Mouse (Mus musculus) neural tube, embryonic 14.5 days (tissue): Measurements from ENCODE around the gene Stim2. TPM values are rescaled to one million over a fixed set of nuclear protein-coding genes. Genes with fewer than 3 reads are reported as not detected.

ENCODE experiments used
- ATAC-seq: fragments of 200-750 bp; cut with Nextera tagmentation; 2 replicates; pipeline ENCODE4 v1.8.0; 2017; ENCODE audit warnings: low read depth, mild to moderate bottlenecking, moderate TSS enrichment, moderate library complexity
- H3K27ac ChIP-seq: fragments of 300-500 bp; sonication (generic); 2 replicates; pipeline ENCODE4 v1.5.1; 2014; ENCODE audit warnings: low read depth, mild to moderate bottlenecking, control low read depth, low read length, moderate library complexity, mixed read lengths
- H3K27me3 ChIP-seq: fragments of 300-500 bp; sonication (generic); 2 replicates; pipeline ENCODE4 v1.6.1; 2014; ENCODE audit warnings: low read length; ENCODE audit not compliant: control insufficient read depth, insufficient read depth
- H3K36me3 ChIP-seq: fragments of 300-500 bp; sonication (generic); 2 replicates; pipeline ENCODE4 v1.6.1; 2014; ENCODE audit warnings: low read length, mixed read lengths; ENCODE audit not compliant: control insufficient read depth, insufficient read depth
- H3K4me1 ChIP-seq: fragments of 300-500 bp; sonication (generic); 2 replicates; pipeline ENCODE4 v1.6.1; 2014; ENCODE audit warnings: low read length; ENCODE audit not compliant: control insufficient read depth, insufficient read depth
- H3K4me2 ChIP-seq: fragments of 300-500 bp; sonication (generic); 2 replicates; pipeline ENCODE4 v1.6.1; 2014; ENCODE audit warnings: mild to moderate bottlenecking, low read depth, low read length, control low read depth
- H3K4me3 ChIP-seq: fragments of 300-500 bp; sonication (generic); 2 replicates; pipeline ENCODE4 v1.5.1; 2014; ENCODE audit warnings: low read depth, low read length, control low read depth, mixed read lengths
- H3K9ac ChIP-seq: fragments of 300-500 bp; sonication (generic); replicated peaks from 2 replicates; pipeline ENCODE4 v1.6.1; 2014; ENCODE audit warnings: low read depth, mild to moderate bottlenecking, control low read depth, low read length, mixed read lengths
- H3K9me3 ChIP-seq: fragments of 300-500 bp; sonication (generic); 2 replicates; pipeline ENCODE4 v1.6.1; 2016; ENCODE audit warnings: low read length; ENCODE audit not compliant: control insufficient read depth
- WGBS: fragments of 180-500 bp; shearing (Covaris S2); extraction: QIAGEN DNeasy Blood & Tissue Kit; methylation state at CpG from one replicate; pipeline ENCODE4 v1.1.7; 2014; 5-methylcytosine and 5-hydroxymethylcytosine counted together
- polyA plus RNA-seq: library from polyadenylated mRNA; unstranded; fragments of >200 nt; fragmentation: Nextera tagmentation; extraction: Ambion mirVana; gene quantifications from 2 replicates; pipeline ENCODE4 v1.2.1, GENCODE M21; 2014

The Stim2 gene
- polyA plus RNA-seq, 1 experiment from 2014 or later, result 30.6 TPM

DNA sequence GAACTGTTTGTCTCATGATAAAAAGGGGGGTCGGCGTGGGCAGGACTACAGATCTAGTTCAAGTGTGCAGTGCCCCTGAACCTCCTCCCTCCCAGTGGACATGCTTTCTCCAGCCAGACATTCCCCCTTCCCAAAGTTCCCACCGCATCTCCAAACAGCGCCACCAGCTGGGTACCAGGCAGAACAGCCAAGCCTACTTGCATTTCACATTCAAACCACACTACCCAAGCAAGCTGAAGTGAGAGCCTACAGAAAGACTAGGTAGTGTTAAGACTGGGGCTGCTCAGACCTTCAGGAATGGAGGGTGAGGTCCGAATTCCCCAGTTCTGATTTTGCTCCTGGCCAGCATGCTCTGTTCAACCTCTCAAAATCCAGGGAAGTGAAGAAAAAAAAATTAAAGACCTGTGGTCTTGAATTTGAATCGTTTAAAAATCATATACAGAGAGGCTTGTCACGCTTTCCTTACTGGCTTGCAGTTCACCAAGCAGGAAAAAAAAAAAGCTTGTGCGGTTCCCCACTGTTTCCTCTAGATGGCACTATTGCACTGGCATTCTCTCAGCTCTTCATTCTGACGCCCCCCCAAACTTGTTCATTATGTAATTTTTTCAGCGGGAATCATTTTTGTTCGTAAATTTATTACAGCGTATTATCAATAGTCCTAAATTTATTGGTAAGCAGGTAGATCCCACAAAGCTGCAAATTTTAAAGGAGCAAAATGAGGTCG, 156.4 kb downstream of the Stim2 start:
- Histone ChIP-seq H3K36me3 (no peaks in the 10 kb centered on the region), H3K9me3 (no peaks in the 10 kb centered on the region), H3K4me2 (peak overlapping the region; percentile 41), H3K4me1 (peaks cover 12% of the 10 kb centered on the region), H3K27ac (0 out of 2 replicates have a peak overlapping the region, but pooled peaks have one; percentile 25), H3K27me3 (no peaks in the 10 kb centered on the region), H3K9ac (0 out of 2 replicates have a peak overlapping the region, but pooled peaks have one; percentile 12), H3K4me3 (peak overlapping the region; percentile 15; the same call in 1 of the 2 replicates)
- ATAC-seq, result peak; percentile 39; the same call in 1 of the 2 replicates
- 22% methylated on average over 13 of the region's 13 CpGs for WGBS

DNA sequence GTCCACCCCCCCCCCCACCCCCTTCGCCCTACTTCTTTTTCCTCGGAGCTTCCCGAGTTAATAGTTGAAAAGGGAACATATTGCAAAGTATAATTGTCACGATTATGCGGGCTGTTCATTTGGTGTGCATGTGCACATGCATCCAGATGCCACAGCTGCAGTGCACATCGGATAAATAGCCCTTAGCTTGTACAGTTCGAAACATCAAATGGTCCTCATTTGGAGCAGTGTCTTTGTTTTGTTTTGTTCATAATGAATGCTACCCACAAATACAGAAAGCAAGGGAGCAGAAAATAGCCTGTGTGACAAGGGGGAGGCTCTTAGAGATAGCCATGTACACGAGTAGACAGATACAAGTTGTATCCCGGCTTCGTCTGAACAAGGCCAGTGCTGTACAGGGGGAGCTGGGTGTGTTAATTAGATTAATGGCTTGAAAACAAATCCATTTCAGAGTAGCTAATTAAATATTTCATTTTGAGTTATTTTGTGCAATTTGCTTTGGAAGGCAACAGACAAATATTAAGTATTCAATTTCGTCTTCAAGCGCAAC, 157.0 kb downstream of the Stim2 start:
- H3K4me1 ChIP-seq, result peaks cover 13% of the 10 kb centered on the region
- whole genome bisulfite sequencing, result 29% methylated on average over 12 of the region's 12 CpGs
- H3K27me3 ChIP-seq, result no peaks in the 10 kb centered on the region
- H3K27ac ChIP-seq, result 0 out of 2 replicates have a peak overlapping the region, but pooled peaks have one; percentile 25
- 0 out of 2 replicates have a peak overlapping the region, but pooled peaks have one; percentile 12 for H3K9ac ChIP-seq
- ATAC-seq, result peak; percentile 65
- H3K36me3 ChIP-seq, result no peaks in the 10 kb centered on the region
- H3K4me3 ChIP-seq, result peak overlapping the region; percentile 15; the same call in 1 of the 2 replicates
- H3K9me3 ChIP-seq, result no peaks in the 10 kb centered on the region
- H3K4me2 ChIP-seq, result peak overlapping the region; percentile 41

DNA sequence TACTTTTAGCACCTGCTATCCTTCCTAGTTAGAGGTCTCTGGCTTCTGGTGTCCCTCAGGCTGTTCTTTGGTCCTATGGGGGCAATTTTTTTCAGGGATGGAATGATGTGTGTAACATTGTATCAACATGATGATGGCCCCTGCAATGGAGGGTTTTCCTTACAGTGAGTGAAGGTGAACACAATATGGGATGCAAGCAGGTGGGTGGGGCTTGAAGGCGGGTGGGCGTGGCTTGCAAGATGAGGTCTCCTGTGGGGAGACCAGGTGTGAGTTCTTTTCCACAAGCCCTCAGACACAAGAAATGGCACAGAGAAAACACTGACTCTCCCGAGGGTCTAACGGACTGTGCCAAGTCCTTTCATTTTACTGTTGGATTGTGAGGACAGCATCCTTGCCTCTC, 157.6 kb downstream of the Stim2 start:
- 79% methylated on average over 4 of the region's 4 CpGs for WGBS
- H3K36me3 ChIP-seq, result no peaks in the 10 kb centered on the region
- H3K27ac ChIP-seq, result no peak overlapping the region

DNA sequence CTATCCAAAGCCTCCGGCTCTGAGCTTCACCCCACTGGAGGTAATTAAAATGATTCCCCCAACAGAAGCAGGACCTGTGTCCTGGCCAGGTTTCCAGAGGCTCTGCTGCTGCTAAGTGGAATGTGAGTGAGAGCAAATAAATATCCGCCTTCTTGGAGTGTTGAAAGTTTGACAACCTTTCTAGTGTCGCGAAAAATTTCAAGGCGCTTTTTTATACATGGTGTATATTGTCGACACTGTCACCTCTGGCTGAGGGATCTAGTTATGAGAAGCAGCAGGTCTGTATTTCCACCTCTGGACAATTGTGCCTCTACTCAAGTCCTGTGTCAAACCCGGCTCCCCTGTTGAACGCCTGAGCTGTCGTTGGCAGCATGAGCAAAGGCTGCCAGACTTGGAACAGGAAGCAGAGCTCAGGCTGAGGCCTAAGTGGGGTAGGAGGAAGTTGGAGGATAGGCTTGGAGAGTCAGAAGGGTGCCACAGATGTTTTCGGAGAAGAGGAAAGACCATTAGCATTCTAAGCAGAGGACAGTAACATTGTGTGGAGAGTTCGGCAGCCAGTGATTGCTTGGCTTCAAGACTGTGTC, 158.7 kb downstream of the Stim2 start:
- H3K9me3 ChIP-seq, result no peaks in the 10 kb centered on the region
- no peak overlapping the region for H3K4me2 ChIP-seq
- 75% methylated on average over 11 of the region's 11 CpGs for WGBS
- H3K9ac ChIP-seq, result no peak overlapping the region
- no peak overlapping the region for H3K4me3 ChIP-seq
- H3K4me1 ChIP-seq, result peaks cover 13% of the 10 kb centered on the region
- H3K27me3 ChIP-seq, result no peaks in the 10 kb centered on the region
- H3K27ac ChIP-seq, result no peak overlapping the region
- no peak for ATAC-seq
- no peaks in the 10 kb centered on the region for H3K36me3 ChIP-seq

More for the DNA sequence above, 157.6 kb downstream of the Stim2 start:
- H3K27me3 ChIP-seq, result no peaks in the 10 kb centered on the region
- no peaks in the 10 kb centered on the region for H3K9me3 ChIP-seq
- H3K4me3 ChIP-seq, result no peak overlapping the region
- H3K4me1 ChIP-seq, result peaks cover 13% of the 10 kb centered on the region
- no peak for ATAC-seq
- no peak overlapping the region for H3K9ac ChIP-seq
- H3K4me2 ChIP-seq, result no peak overlapping the region; the same call in 1 of the 2 replicates

DNA sequence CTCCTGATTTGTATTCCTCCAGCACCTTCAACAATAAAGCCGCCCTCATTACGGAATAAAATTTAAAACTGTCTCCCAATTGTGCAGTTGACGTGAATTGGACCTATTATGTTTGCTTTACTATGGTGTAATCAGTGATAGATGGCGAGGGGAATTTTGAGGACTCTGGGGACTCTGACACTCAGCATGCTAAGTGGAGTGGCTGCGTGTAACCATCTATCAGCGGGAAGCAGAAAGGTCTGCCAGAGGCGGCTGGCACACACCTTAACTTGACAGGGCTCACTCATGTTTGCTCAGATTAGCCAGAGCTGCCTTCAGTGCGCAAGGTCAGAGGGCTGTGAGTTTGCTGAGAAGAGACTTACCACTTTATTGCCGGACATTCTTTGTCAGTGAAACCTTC, 159.9 kb downstream of the Stim2 start:
- H3K4me3 ChIP-seq, result no peak overlapping the region
- ATAC-seq, result peak; percentile 65
- no peaks in the 10 kb centered on the region for H3K36me3 ChIP-seq
- H3K9ac ChIP-seq, result no peak overlapping the region
- H3K27me3 ChIP-seq, result no peaks in the 10 kb centered on the region
- no peak overlapping the region for H3K27ac ChIP-seq
- peaks cover 13% of the 10 kb centered on the region for H3K4me1 ChIP-seq
- 15% methylated on average over 9 of the region's 9 CpGs for WGBS
- H3K4me2 ChIP-seq, result no peak overlapping the region
- H3K9me3 ChIP-seq, result no peaks in the 10 kb centered on the region

DNA sequence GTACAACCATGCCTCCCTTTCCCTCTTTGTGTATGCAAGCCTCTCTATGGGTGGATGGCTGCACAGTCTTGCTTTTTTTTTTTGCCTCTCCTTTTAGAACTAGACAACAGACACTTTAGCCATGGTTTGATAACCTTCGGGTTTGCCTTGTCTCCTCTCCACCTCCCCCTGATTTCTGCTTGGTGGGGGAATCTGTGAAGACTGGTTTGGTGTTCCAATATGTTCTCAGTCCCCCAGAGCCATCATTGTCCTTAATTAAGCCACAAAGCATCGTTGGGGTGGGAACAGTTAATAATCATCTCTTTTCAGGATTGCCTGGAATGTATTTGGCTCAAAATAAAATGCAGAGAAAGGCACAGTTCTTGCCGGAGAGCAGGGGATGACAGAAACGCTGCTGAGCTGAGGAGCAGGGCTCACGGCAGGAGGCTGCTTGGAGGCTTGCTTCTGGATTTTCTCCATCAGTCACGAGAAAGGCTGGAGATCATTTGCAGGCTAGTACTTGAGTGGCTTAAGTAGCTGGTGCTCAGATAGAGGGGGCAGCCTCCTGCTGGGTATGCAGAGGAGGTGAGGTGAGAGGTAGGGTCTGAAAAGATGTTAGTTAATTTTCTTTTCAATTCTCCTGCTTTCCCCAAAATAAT, 161.0 kb downstream of the Stim2 start:
- Histone ChIP-seq H3K9me3 (no peaks in the 10 kb centered on the region), H3K36me3 (no peaks in the 10 kb centered on the region), H3K27ac (peak overlapping the region; percentile 60), H3K4me3 (no peak overlapping the region), H3K4me2 (peak overlapping the region; percentile 11; the same call in 1 of the 2 replicates), H3K4me1 (peaks cover 13% of the 10 kb centered on the region), H3K9ac (no peak overlapping the region), H3K27me3 (no peaks in the 10 kb centered on the region)
- ATAC-seq, result no peak
- whole genome bisulfite sequencing, result 5% methylated on average over 6 of the region's 6 CpGs

DNA sequence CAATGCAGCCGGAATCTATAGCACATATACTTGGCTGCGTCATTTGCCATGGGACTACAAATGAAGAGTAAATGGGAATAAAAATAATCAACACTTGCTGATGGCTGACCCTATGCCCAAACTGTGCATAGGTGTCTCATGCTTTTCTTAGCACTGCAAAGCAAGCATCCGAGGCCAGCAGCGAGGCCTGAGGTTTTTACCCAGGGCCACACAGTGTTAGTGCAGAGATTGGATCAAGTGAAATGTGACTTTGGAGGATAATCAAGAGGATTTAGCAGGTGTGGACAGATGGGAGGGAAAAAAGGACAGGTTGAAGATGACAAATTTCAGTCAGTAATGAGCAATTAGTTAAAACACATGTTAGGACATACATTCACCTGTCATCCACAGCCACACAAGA, 162.3 kb downstream of the Stim2 start:
- Histone ChIP-seq H3K36me3 (no peaks in the 10 kb centered on the region), H3K9ac (no peak overlapping the region), H3K4me3 (no peak overlapping the region), H3K27me3 (no peaks in the 10 kb centered on the region), H3K4me2 (no peak overlapping the region), H3K27ac (no peak overlapping the region), H3K4me1 (peaks cover 13% of the 10 kb centered on the region), H3K9me3 (no peaks in the 10 kb centered on the region)
- 72% methylated on average over 4 of the region's 4 CpGs for WGBS
- ATAC-seq, result no peak

DNA sequence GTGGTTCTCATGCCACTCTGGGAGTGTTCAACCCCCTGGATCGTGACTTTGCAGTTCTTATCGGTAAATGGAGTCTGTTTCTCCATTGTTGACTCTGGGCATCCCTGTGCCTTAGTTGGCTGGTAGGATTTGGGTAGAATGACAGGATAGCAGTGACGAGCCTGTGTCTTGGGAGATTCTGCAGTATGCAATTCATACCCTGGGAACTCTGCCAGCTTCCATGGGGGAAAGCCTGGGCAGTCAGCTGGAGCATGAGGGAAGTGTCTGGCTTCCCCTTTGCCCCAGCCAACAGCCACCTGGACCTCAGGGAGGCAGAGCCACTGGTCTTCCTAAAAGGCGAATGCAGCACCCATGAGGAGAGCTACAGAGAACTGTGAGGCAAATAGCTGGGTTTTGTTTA, 165.6 kb downstream of the Stim2 start:
- no peak for ATAC-seq
- H3K4me3 ChIP-seq, result no peak overlapping the region
- no peak overlapping the region for H3K27ac ChIP-seq
- peaks cover 8% of the 10 kb centered on the region; the same call in 1 of the 2 replicates for H3K4me1 ChIP-seq
- no peak overlapping the region for H3K4me2 ChIP-seq
- WGBS, result 71% methylated on average over 4 of the region's 4 CpGs
- H3K9ac ChIP-seq, result no peak overlapping the region
- no peaks in the 10 kb centered on the region for H3K27me3 ChIP-seq
- H3K9me3 ChIP-seq, result no peaks in the 10 kb centered on the region
- H3K36me3 ChIP-seq, result no peaks in the 10 kb centered on the region
